Mouse (Mus musculus) small intestine, adult 2 months (tissue): ENCODE results near the gene Col27a1.

Experiments used
- CTCF ChIP-seq: fragments of 200-500 bp; IDR thresholded peaks from 2 replicates; pipeline ENCODE4 v1.5.1; 2012; ENCODE audit warnings: low read depth, mild to moderate bottlenecking, control low read depth, inconsistent platforms, low read length, moderate library complexity, mixed read lengths; ENCODE audit not compliant: insufficient replicate concordance, insufficient read length; ENCODE audit errors: extremely low read depth
- POLR2A ChIP-seq: fragments of 200-500 bp; IDR thresholded peaks from 2 replicates; pipeline ENCODE4 v1.6.1; 2012; ENCODE audit warnings: low read depth, mild to moderate bottlenecking, control low read depth, inconsistent platforms, low read length, moderate library complexity

- TF ChIP-seq CTCF (peak; percentile 17; the same call in 1 of the 2 replicates), POLR2A (no peak)
Observed at GRCm38 (mm10) chr4:63377483-63377882, 163.7 kb downstream of the Col27a1 start.
